Mouse (Mus musculus): Measurements from ENCODE around the gene Glipr1l3.
"Not testable (repeated sequence)": the region's sequence is repeated elsewhere in the genome, so short reads cannot be mapped to it uniquely, and the experiment has no call there.

Glipr1l3 gene

GRCm38 (mm10) chr10:112159882-112160560 is at the start of gene Glipr1l3:
Glipr1l3 (minus strand) TSS chr10:112160327.
- peak; percentile 4 for DNase-seq (ENCODE audit: extremely low read depth, insufficient read length, low spot score)

DNA sequence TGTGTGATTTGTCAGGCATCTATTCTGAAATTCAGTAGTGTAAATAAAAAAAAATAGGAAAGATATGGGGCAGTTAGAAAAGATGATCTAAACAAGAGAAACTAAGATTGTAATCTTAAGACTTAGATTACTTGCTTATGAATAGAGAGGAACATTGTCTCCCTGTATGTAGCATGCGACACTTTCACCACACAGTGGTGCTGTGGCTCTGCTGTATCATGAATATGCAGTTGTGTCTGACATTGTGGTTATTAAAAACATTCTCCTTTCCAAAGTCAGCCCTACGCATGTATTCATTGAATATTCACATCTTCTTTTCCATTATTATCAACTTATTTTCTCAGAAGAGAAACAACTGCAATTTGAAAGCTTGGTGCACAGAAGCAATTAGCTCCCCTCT is 43.3 kb upstream of the Glipr1l3 start:
- DNase-seq (ENCODE audit: extremely low read depth, insufficient read length, low spot score), result no peak

DNA sequence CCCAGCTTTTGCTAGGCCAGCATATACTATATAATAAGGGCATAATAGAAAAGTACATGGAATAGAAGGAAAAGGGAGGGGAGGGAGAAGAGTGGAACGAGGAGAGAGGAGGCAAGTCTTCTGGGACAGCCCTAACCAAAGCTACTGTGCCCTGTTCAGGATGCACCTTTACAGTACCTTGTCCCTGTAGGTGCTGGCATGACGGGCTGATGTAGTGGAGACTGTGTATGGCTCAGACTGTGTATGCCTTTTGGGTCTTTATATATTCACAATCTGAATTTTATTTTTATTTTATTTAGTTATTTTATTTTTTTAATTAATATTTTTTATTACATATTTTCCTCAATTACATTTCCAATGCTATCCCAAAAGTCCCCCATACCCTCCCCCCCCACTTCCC is 33.8 kb upstream of the Glipr1l3 start:
- not testable (repeated sequence) for DNase-seq (ENCODE audit: extremely low read depth, insufficient read length, low spot score)

DNA sequence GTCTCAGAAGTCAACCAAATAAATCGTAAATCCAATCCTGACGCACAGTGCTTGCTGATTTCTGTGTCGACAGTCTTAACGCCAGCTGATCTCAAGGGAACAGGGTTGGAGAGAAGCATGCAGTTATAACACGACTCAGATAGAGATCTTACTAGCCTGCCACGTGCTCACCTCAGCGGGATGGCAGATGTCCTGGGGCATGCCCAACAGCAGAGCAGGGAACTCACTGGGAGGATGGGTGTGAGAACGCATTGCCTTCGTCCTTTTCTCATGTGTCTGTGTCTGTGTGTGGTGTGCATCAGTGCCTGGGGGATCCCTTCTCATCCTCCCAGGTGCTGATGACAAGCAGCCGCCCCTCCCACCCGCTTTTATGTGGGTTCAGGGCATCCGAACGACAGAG is 16.9 kb upstream of the Glipr1l3 start:
- DNase-seq (ENCODE audit: extremely low read depth, insufficient read length, low spot score), result not testable (repeated sequence)

DNA sequence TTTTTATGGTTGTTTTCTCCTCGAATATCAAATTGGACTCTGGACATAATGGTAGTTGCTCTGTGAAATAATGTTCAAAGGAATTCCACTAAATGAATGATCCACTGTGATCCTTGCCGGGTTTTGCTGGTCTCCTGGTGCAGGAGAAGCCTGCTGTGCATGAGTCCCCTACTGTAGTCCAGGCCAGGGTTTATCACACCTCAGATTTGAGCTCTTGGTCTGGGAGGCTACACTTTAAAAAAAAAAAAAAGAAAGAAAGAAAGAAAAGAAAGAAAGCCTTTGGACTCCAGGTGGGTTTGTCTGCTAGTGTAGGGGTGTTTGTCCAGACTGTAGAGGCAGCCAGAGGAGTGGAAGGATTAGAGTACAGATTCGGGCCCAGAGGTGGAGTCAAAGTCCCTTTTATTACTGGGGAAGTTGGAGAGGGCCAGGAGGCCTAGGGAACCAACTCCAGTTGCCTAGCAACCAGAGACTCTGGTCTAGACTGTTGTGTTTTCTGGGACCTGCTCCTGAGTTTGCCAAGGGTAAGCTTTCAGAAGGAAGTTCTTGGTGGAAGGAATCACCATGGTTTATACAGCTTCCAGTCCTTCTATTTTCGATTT is 3.1 kb upstream of the Glipr1l3 start, which contains the start of gene Caps2:
TSS of gene Caps2 (plus strand) at position 454 of the 599 bp plus-strand sequence.
- DNase-seq (ENCODE audit: extremely low read depth, insufficient read length, low spot score), result peak; percentile 30

- DNase-seq (ENCODE audit: extremely low read depth, insufficient read length, low spot score), result no peak
Measured at GRCm38 (mm10) chr10:112139834-112140233, 20.3 kb downstream of the Glipr1l3 start.

- DNase-seq (ENCODE audit: extremely low read depth, insufficient read length, low spot score), result no peak
Measured at GRCm38 (mm10) chr10:112138871-112139430, 21.2 kb downstream of the Glipr1l3 start.

- no peak for DNase-seq (ENCODE audit: extremely low read depth, insufficient read length, low spot score)
Measured at GRCm38 (mm10) chr10:112138050-112138870, 21.9 kb downstream of the Glipr1l3 start.

DNA sequence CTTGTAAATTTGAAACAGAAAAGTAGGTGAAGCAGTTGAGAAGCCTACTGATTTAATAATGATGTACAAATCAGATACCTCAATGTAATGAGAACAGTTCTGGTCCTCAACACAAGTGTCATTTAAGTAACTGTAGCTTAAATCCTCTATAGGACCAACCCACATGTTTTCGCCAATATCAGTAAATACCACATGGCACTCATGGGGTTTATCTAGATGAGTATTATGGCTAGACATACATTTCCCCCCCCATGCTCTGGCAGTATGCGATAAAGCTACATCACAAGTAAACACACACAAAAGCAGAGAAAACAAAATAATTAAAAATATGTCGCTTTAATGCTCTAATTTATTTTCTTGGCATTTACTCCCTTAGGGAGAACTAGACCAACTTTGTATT is 27.9 kb downstream of the Glipr1l3 start:
- DNase-seq (ENCODE audit: extremely low read depth, insufficient read length, low spot score), result no peak

DNA sequence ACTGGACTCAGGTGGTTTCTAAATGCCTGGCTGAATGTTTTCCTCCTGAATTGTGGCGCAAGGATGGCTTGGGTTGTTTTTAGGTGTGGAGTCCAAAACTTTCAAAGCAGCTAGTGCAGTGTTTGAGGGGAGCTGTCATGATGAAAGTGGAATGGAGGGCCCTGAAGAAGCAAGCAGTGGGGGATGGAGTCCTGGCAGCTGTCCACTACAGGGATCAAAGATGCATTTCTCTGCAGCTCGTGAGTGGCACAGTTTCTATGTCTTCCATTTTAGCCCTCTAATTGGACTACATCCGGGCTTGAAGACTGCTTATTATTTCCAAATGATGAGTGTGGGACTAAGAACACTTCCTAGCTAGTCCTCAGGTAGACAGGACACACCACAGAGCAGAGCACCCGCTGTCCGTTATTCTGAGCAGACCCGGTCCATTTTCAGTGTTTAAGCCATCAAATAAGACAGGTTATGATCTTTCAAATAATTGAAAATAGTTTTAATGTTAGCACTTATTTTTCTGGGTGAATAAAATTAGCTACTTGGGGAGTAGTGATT is 32.4 kb downstream of the Glipr1l3 start:
- not testable (repeated sequence) for DNase-seq (ENCODE audit: extremely low read depth, insufficient read length, low spot score)

DNA sequence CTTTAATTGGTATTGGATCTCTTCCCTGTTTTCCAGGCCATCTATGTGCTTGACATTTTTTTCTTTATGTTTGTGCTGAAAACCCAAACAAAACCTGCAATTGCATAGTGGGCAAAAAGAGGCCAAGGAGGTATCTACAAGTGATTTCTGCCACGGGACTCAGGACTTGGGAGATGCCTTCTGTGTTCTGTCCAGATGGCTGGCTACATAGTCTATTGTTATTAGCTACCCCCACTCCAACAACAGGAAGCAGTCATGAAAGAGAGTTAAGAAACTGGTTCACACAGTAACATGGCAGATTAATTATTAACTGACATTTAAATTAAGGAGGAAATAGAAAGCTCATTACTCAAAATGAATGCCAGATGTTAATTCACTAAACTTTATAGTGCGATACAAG is 35.0 kb downstream of the Glipr1l3 start:
- not testable (repeated sequence) for DNase-seq (ENCODE audit: extremely low read depth, insufficient read length, low spot score)

DNA sequence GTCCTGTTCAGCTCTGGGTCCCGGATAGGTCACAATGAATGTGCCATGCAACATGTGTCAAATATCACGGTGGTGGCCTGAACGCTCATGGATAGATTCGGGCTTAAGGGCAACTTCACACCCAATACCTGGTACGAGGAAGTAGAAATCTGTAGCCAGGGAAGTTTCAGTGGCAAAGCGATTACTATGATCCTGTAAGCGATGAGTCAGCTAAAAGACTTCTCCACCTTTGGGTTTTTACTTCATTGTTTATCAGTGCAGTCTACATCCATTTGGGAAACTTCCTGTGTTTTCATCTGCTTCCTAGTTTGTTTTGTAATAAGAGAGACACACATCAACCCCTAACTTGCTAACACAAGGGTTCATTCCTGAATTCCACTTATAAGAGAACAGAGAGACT is 49.7 kb downstream of the Glipr1l3 start:
- DNase-seq (ENCODE audit: extremely low read depth, insufficient read length, low spot score), result no peak

DNA sequence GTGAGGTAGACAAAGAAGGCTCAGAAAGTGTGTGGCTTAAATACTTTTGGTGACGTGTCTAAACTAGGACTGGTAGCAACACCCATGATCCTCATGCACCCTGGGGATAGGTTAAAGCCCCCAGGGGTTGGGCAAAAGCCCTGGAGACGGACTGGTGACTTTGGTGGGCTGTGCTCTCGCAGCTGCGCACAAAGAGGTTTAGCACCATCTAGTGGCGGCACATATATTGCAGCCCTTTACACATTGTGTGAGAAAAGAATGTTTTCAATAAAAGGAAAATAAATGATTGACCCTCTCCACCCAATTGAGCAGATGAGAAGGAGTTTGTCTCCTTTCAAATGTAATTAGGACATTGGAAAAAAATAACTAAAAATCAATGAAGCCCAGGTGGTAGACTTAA is 54.3 kb downstream of the Glipr1l3 start:
- peak; percentile 18 for DNase-seq (ENCODE audit: extremely low read depth, insufficient read length, low spot score)
